Mouse (Mus musculus) cerebellum, adult 11 months (tissue): ENCODE results near the gene Tst.

Experiments
- DNase-seq: peaks from one replicate; pipeline ENCODE4 v3.0.0; 2022

Gene Tst

DNA sequence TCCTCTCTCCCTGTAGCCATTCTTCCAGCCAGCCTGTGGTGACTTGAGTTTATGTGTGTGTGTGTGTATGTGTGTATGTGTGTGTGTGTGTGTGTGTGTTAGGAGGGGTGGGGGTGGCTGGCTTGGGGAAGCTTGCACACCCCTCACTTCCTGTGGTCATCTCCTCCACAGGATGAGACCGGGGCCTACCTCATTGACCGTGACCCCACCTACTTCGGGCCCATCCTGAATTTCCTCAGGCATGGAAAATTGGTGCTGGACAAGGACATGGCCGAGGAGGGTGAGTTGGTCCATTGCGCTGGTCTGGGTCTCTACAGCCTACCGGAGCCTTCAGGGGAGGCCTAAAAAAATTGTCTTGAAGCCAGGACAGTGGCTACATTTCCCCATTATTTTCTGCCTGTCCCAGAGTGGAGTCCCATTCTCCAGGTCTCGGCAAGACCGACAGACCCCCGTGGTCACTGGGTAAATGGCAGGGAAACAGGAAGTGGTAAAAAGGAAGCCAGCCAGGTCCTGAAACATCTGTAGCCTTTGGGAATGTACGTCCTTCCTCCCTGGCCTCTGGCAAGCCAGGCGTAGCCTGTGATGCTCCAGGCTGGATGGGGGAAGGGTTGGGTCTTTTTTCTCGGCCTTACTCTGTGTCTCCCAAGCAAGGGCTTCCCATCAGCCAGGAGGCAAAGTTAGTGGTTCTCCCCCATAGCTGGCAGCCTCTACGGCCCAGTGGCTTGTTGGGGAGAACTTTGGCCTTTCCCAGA lies 24.3 kb upstream of the Tst start:
- no peak for DNase-seq

DNA sequence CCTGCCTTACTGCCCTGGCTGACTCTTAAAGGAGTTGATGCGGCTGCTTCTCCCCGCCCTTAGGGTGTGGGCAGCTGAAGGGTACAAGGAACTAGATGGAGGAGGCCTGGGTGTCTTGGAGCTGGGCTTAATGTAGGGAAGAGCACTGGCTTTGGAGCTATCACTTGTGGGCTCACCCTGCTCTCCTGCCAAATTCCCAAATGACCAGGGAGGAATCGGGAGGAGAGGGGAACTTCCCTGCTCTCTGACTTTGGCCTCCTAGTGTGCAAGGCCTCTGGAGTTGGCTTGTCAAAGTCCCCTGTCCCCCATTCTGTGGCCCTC lies 23.4 kb upstream of the Tst start:
- DNase-seq: no peak

DNA sequence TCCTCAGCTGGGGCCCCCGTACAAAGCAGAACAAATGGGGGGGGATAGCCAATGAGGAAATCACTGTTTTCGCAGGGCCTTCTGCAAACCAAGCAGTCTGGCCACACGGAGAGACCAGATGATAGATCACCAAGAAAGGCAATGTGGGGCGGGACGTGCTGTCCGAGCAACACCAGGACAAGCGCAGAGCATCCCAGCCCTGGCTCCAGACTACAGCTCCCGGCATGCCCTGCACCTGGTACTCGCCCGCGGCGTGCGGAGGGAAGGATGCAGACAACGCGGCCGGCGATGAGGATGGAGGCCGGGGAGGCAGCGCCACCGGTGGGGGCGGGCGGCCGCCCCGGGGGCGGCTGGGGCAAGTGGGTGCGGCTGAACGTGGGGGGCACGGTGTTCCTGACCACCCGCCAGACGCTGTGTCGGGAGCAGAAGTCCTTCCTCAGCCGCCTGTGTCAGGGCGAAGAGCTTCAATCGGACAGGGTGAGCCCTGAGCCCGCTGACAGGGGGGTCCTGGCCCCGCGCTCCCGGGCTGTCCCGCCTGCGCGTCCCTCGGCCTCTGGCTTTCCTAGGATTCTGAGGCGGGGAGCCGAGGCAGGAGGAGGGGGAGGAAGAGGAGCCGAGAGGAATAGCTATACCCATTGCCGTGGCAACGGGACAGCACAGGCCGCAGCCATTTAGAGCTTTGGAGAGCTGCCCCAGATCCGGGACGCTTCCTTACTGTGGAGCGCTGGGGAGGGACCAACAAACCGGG lies 22.9 kb upstream of the Tst start, which contains the start of gene Kctd17:
Gene Kctd17, plus strand, starts transcription at position 174 of the 748 bp plus-strand sequence.
- peak; percentile 74 for DNase-seq

DNA sequence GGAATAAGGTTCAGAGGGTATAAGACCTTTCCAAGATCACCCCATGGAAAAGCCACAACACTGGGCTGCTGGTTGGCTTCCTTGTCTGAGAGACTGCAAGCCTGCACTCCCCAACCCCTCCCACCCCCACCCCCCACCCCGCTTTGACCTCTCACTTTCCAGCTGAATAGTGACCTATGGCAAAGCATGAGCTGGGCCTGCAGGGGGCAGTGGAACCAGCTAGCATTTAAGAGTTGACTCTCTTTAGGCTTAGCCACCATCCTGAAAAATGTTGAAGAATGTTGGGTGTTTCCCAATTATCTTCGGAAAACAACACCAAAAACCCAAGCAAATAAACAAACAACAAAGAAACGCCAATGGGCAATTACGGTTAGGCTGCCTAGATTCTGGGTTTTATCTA lies 19.5 kb upstream of the Tst start:
- DNase-seq: no peak

DNA sequence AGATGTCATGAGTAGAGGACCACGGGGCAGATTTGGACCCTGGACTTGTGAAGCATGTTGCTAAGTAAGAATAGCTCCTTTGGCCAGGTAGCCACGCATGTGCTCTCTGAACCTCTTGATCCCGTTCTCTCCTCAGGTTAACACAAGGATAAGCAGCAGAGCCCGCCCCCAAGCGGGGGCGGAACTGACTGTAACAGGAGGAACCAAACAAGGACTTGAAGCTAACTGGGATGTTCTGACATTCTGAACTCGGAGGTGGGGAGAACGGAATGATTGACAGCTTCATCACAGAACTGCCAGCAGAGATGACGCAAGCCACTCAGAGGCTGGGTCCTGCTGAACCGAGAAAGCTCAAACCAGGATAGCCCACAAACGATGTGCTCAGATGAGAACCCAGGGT lies 18.8 kb upstream of the Tst start:
- DNase-seq: no peak

DNA sequence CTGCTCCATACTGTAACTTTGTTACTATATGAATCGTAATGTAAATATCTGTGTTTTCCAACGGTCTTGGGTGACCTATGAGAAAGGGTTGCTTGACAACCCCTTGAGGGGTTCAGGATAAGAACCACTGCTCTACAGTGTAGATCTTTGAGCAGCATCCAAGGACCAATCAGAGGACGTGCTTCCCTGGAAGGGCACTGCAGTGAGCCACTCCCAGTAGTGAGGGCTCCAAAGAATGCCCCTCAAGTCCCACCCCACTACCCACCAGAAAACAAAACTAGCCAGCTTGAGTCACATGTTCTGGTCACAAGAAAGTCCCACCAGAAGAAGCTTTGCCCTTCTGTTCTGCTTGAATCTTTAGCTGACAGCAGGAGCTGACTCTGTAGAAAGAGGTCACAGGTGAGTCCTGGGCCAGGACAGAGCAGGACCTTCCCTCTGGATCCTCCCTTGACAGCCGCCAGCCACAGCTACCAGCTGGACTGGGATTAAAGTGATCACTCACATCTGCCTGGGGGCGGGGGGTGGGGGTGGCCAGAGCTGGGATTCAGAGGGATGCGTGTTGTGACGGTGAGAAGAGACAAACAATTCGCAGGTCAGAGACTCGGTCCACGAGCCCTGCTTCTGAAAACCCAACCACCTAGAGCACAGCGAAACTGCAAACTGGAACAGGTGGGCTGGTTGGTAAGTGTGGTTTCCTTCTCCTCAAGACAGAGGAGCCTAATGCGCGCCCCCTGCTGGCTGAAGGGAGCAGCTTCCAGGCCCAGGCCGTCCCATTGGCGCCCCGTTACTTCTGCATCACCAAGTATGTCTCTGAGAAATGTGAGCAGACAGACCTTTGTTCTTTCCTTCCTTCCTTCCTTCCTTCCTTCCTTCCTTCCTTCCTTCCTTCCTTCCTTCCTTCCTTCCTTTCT lies 16.6 kb upstream of the Tst start:
- DNase-seq: peak; percentile 76

DNA sequence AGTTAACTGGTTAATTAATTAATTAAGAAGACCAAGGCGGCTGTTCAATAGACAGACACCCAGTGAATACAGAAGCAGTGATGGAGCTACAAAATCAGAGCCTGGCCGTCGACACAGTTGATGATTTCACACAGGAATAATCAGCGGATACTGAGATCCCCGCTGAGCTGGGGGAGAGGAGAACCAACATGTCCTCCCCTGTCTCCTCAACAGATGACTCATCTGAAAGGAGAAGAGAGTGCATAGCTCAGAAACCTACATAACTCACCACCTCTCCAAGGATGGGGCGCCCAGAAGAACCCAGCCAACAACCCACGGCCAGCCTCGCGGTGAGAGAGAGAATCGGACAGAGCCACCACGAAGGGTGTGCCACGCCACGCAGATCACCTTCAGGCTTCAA lies 14.7 kb upstream of the Tst start:
- DNase-seq: no peak

DNA sequence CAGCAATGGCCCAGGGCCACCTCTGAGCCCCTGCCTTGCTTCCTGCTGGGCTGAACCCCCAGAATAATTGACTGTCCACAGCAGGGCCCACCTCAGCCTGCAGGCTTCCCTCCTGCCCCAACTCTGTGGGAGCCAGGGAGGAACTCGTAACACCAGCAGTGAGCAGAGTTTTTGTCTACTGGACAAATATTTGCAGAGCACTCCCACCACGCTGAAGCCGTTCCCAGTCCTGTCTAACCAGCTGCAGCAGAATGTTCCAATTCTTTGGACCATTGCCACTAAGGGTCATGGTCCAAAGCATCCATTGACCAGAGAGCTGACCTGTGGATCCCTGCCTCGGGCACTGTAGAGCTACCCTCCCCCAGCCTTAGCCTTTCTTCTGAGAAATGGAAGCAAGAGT lies 11.2 kb upstream of the Tst start:
- no peak for DNase-seq

DNA sequence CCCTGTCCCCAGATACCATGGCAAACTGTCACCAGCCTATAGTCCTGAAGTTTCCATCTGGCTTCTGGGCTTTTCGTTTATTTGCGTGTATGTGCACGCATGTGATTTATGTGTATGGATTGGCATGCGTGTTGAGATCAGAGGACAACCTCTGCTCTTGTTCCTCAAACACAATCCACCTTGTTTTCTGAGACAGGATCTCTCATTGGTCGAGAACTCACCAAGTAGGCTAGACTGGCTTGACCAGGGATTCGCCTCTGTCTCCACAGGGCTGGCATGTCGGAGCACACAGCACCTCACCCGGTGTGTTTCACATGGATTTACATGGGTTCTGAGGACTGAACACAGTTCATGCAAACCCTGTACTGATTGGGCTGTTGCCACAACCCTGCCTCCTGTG lies 8.4 kb upstream of the Tst start:
- DNase-seq: no peak

DNA sequence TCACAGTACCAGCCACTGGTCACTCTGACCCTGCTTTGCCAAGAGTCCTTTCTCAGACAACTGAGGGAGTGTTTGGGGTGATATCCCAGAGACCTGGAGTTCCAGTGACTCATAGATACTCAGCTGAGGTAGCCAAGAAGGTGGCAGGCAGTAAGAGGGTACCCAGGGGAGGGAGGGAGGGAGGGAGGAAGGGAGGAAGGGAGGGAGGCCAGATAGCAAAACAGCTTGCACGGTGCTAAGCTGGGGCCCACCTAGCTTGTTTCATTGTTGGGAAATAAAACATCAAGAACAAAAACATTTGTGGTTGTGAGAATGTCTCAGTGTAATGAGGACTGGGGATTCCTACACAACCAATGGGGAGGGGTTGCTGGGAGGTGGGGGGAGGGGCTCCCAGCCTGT lies 8.0 kb upstream of the Tst start:
- no peak for DNase-seq

DNA sequence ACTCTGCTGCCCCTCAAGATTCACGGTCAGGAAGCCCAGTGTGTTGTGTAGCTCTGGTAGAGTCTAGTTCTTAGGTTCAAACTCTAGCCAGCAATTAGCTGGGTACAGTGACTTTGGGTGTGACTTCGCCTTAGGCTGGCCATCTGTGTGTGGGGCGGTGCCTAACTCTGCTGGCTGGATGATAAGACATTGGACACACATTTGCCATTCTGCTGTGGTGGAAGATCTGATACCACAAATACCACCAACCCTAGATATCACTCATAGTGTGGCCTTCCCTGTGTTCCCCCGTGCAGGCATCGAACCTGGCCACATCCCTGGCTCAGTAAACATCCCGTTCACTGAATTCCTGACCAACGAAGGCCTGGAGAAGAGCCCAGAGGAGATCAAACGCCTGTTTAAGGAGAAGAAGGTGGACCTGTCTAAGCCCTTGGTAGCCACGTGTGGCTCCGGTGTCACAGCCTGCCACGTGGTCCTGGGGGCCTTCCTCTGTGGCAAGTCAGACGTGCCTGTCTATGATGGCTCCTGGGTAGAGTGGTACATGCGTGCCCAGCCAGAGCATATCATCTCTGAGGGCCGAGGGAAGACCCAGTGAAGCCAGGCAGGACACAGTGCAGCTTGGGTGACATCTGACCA lies 7.5 kb upstream of the Tst start:
- DNase-seq: no peak

DNA sequence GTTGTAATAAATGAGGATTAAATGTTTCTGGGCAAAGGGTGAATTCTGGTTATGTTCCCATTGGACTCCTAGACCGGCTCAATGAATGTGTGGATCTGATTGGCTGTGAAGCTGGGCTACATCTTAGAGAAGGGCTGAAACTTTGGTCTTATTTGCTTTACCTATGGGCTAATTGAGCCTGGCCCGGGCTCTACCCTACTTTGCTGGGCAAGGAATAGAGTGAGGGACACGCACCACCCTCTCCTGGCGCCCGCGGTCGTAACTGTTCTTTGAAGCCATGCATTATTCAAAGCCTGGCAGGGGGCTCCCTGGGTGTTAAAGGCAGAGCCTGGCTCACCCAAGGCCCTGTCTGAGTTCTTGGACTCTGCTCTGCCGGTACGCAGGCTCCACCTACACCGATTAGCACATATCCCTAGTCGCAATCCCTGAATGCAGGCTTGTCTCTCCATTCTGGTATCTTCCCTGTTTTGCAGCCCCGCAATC lies 3.9 kb upstream of the Tst start:
- no peak for DNase-seq

DNA sequence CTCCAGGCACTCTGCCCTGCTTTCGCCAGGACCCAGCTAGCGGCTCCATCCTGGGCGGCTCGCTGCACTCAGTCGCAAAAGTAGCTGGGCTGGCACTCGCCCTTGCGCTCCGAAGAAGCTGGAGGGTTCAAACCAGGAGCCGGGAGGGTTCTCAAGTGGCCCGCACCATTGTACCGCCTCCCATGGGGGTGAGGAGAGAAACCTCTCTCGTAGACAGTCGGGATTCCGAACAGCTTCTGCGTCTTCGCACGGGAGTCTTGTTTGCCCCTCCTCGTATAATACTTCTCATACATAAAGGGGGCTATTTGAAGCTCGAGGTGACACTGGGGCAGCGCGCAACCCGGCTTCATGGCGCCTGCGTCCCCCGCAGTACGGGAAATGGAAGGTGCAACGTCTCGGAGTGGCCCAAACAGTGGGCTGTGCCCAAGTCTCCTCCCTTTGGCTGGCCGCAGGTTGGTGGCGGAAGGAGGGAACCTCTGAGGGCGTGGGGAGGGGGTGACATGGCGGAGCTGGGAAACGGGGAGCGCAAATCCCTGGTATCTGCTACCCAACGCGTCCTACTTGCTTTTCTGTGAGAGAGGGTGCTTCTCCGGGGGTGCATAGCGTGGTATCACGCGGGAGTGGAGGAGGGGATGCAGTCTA lies 707 bp upstream of the Tst start, which contains the start of gene Mpst:
Gene Mpst, plus strand, starts transcription at position 124 of the 642 bp plus-strand sequence.
- peak; percentile 87 for DNase-seq

DNA sequence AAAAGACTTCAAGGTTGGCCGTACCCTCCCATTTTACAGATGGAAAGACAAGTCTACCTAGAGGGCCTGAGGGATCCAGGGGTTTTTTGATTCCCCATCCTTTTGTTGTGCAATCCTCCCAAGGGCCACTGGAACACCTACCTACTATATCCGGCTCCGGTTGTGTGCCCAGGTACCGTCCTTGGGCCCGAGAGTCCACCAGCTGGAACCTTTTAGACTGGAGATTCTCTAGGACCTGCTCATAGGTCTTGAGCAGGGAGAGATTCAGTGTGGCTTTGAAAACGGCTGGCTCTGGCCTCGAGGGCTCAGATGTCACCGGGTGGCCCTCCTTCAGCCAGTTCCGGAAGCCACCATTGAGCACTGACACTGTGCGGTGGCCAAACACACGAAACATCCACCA lies 609 bp downstream of the Tst start:
- no peak for DNase-seq

DNA sequence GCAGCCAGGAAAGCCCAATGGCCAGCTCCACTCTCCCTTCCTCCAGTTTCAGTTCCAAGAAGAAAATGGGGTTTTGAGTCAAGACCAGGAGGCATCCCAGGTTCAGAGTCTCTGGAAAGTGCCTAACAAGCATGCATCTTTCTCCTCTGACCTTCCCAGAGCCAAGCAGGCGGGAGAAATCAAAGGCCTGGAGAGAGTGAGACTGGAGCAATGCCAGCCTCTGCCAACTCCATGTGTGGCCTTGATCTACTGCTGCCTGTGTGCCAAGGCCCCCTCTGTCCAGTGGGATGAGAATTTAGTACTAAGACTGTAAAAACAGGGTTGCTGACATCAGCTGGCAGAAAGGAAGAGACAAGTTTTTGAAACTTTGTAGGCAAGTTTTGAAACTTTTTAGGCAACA lies 1.8 kb downstream of the Tst start:
- DNase-seq: no peak

DNA sequence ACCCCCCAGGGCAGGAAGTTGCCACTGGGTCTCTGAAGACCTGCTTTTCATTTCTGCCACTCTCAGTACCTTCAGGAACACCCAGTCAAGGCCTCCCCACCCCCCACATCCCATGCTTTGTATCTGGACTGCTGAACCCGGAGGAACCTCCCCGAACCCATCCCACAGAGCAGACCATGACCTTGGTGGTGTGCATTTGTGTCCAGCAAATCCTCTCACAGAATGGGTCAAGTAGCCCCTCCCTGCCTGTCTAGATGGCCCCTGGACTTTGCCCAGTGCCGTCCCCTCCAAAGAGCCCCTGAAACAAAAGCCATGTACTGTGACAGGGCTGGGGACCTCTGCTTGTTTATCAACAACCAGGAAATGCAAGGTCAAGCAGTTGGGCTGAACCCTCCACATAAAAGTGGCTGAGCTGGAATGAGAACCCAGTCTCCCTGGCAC lies 2.4 kb downstream of the Tst start:
- DNase-seq: no peak

DNA sequence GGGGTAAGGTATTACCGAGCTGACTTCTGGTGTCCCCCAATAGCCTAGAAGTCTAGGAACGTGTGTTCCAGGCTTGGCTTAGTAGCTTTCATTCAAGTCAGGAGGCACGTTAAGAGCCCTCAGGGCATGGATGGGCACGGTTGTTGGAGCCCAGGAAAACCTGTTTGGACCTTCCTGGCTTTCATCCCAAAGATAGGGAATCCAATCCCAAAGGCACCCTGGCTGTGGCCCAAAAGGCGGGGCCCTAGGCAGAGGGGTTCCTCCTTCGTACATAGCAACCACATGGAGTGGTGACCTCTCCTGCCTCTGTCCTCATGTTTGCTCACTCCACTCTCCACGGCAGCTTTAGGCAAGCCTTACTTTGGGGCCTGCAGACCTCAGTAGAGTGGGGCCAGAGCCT lies 3.3 kb downstream of the Tst start:
- no peak for DNase-seq

DNA sequence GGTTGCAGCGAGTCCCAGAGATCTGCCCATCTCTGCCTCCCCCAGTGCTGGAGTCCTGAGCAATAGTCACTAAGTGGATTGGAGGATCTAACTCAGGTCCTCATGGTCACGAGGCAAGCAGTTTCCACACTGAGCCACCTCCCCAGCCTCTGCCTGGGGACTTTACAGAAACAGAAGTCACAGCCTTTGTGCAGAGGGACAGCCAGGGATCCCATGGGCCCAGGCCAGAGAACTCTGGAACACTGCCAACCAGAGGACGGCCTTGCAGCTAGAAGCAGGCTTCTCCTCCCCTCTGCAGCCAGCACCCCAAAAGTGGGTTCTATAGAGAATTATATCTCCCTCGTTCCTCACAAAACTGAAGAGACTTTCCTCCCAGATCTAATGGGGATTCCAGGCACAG lies 3.8 kb downstream of the Tst start:
- no peak for DNase-seq

DNA sequence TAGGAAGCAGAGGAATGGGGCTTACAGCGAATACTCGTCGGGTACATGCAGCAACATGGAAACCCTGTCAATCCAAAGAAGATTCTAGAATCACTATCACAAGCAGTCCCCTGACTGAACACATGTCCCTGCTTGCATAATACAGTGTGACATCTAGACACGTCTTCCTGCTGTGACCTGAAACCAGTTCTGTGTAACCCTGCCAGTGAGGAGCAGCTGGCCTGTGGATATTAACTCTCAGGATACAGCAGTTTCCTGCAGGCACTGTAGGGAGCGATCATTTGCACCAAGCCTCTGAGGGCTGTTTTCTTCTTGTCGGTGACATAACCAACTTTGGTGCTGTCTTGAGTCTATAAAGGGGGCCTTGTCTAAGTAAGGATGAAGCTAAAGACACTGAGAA lies 4.4 kb downstream of the Tst start:
- no peak for DNase-seq

DNA sequence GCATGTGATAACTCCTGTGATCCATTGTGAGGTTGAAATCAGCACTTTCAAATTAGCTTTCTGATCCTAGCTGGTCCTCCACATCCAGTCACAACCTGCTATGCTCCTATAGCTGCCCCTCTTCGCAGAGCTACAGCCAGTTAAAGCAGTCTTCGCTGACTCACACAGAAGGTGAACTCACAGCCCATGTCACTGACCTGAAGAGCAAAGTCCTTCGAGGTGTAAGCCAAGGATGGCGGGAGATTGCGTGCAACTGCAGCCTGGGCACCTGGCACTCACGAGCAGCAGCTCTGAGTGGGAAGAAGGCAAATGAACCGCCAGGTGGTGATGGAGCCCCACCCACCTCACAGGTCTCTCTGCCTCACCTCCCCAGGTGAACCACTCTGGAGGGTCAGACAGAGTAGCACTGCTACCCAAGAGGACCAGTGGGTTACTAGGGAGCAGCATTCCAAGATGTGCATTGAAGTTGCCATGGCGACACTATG lies 10.2 kb downstream of the Tst start, which contains the start of gene Tex33:
Gene Tex33, minus strand, starts transcription at position 435 of the 485 bp plus-strand sequence.
- DNase-seq: no peak

DNA sequence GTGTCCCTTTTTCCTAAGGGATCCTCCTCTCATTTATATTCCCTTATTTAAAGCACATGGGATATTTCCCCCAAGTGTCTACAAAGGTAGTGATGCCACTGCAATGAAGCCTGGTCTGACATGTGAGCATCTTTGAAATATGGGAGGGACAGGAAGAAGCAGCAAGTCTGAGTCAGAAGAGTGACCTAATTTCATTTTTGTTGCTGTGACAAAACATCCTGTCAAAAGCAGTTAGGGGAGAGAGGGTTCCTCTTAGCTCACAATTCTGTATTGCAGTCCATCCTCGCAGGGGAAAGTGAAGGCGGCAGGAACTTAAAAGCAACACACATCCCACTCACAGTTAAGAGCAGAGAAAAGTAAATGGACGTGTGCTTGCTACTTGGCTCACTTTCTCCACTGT lies 14.9 kb downstream of the Tst start:
- DNase-seq: no peak

DNA sequence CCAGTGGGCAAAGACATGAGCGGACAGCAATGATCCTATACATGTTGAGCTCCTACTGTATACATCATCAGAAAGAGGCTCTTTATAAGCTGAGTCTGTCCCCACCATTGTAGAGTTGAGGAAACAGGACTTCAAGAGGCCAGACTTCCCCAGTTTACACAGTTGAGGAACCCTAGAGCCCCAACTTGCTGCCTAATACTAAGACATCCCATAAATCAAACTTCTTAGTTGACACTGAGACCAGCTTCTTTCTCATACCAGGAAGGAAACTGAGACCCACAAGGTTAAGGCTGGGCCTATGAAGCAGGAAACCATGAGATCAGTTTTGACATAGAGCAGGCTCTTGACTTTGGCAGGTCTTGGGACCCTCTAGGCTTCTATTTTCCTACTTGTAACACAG lies 20.1 kb downstream of the Tst start:
- DNase-seq: no peak
